Mouse (Mus musculus) lung, postnatal 25 days (tissue): Measurements from ENCODE around the gene Eng.

ENCODE experiments used
- DNase-seq: peaks from one replicate; pipeline ENCODE4 v3.0.0; 2022; ENCODE audit warnings: low spot score

Eng gene

GRCm38 (mm10) chr2:32624111-32624748 lies 22.2 kb upstream of the Eng start:
- no peak for DNase-seq

- peak; percentile 71 for DNase-seq
These were observed 21.1 kb upstream of the Eng start for GRCm38 (mm10) chr2:32625212-32625872.

GRCm38 (mm10) chr2:32625873-32626694 lies 20.3 kb upstream of the Eng start:
- DNase-seq = no peak

GRCm38 (mm10) chr2:32627266-32628043 lies 18.9 kb upstream of the Eng start:
- DNase-seq = no peak

- DNase-seq = no peak
These were observed 18.3 kb upstream of the Eng start for GRCm38 (mm10) chr2:32628044-32628550.

GRCm38 (mm10) chr2:32628729-32629128 lies 17.7 kb upstream of the Eng start:
- peak; percentile 89 for DNase-seq

GRCm38 (mm10) chr2:32629276-32629976 lies 17.0 kb upstream of the Eng start:
- DNase-seq = peak; percentile 76

GRCm38 (mm10) chr2:32630036-32630435 lies 16.4 kb upstream of the Eng start:
- no peak for DNase-seq

GRCm38 (mm10) chr2:32631046-32631445 lies 15.3 kb upstream of the Eng start:
- no peak for DNase-seq

- peak; percentile 85 for DNase-seq
These were observed 14.5 kb upstream of the Eng start for GRCm38 (mm10) chr2:32631737-32632394.

- peak; percentile 80 for DNase-seq
These were observed 12.7 kb upstream of the Eng start for GRCm38 (mm10) chr2:32633660-32634059.

GRCm38 (mm10) chr2:32634277-32635105 lies 11.9 kb upstream of the Eng start:
- DNase-seq = no peak

GRCm38 (mm10) chr2:32636617-32637016 lies 9.8 kb upstream of the Eng start:
- no peak for DNase-seq

- DNase-seq = peak; percentile 90
These were observed 8.6 kb upstream of the Eng start for GRCm38 (mm10) chr2:32637778-32638281.

GRCm38 (mm10) chr2:32639632-32640031 lies 6.8 kb upstream of the Eng start:
- no peak for DNase-seq

GRCm38 (mm10) chr2:32640550-32641051 lies 5.8 kb upstream of the Eng start:
- no peak for DNase-seq

GRCm38 (mm10) chr2:32641810-32642209 lies 4.6 kb upstream of the Eng start:
- DNase-seq = no peak

GRCm38 (mm10) chr2:32642813-32643212 lies 3.6 kb upstream of the Eng start:
- DNase-seq = no peak

GRCm38 (mm10) chr2:32644083-32644482 lies 2.3 kb upstream of the Eng start:
- no peak for DNase-seq
